Mouse (Mus musculus) olfactory bulb, adult 2 months (tissue): ENCODE measurements around the gene Cx3cr1.

Experiments used
- CTCF ChIP-seq: fragments of 200-500 bp; IDR thresholded peaks from 2 replicates; pipeline ENCODE4 v1.5.1; 2012; ENCODE audit warnings: low read depth, mild to moderate bottlenecking, low read length, moderate library complexity; ENCODE audit not compliant: insufficient read depth
- POLR2A ChIP-seq: fragments of 200-500 bp; IDR thresholded peaks from 2 replicates; pipeline ENCODE4 v1.6.1; 2012; ENCODE audit warnings: mild to moderate bottlenecking, low read depth, low read length, moderate library complexity; ENCODE audit not compliant: insufficient read depth

- no peak for TF ChIP-seq CTCF
- no peak for TF ChIP-seq POLR2A
These were observed 29.6 kb upstream of the Cx3cr1 start for GRCm38 (mm10) chr9:120099304-120099703.
